Mouse (Mus musculus) stomach, postnatal 0 days (tissue): ENCODE results near the gene Ryr2. TPM values are rescaled to one million over a fixed set of nuclear protein-coding genes. Genes with fewer than 3 reads are reported as not detected.

ENCODE experiments used
- ATAC-seq: fragments of 200-750 bp; cut with Nextera tagmentation; 2 replicates; pipeline ENCODE4 v1.8.0; 2017; ENCODE audit not compliant: low FRiP score, low TSS enrichment
- DNase-seq: peaks from one replicate; pipeline ENCODE4 v3.0.0-alpha.2; 2016; ENCODE audit warnings: low spot score
- H3K27ac ChIP-seq: fragments of 300-500 bp; sonication (generic); replicated peaks from 2 replicates; pipeline ENCODE4 v1.5.1; 2014; ENCODE audit warnings: mild to moderate bottlenecking, control low read depth
- H3K27me3 ChIP-seq: fragments of 300-500 bp; sonication (generic); 2 replicates; pipeline ENCODE4 v1.6.1; 2014; ENCODE audit warnings: low read length; ENCODE audit not compliant: control insufficient read depth, insufficient read depth
- H3K36me3 ChIP-seq: fragments of 300-500 bp; sonication (generic); 2 replicates; pipeline ENCODE4 v1.6.1; 2014; ENCODE audit warnings: low read length, mixed read lengths; ENCODE audit not compliant: control insufficient read depth, insufficient read depth
- H3K4me1 ChIP-seq: fragments of 300-500 bp; sonication (generic); replicated peaks from 2 replicates; pipeline ENCODE4 v1.6.1; 2014; ENCODE audit warnings: antibody characterized with exemption; ENCODE audit not compliant: control insufficient read depth, insufficient read depth
- H3K4me2 ChIP-seq: fragments of 300-500 bp; sonication (generic); replicated peaks from 2 replicates; pipeline ENCODE4 v1.6.1; 2014; ENCODE audit warnings: low read depth, mild to moderate bottlenecking, control low read depth, moderate library complexity
- H3K4me3 ChIP-seq: fragments of 300-500 bp; sonication (generic); 2 replicates; pipeline ENCODE4 v1.5.1; 2014; ENCODE audit warnings: low read depth, low read length, control low read depth
- H3K9ac ChIP-seq: fragments of 300-500 bp; sonication (generic); 2 replicates; pipeline ENCODE4 v1.6.1; 2014; ENCODE audit warnings: mild to moderate bottlenecking, low read length, control low read depth, mixed read lengths
- H3K9me3 ChIP-seq: fragments of 300-500 bp; sonication (generic); 2 replicates; pipeline ENCODE4 v1.6.1; 2016; ENCODE audit warnings: low read length; ENCODE audit not compliant: control insufficient read depth
- CTCF ChIP-seq: IDR thresholded peaks from 2 replicates; pipeline ENCODE4 v1.5.1; 2016; ENCODE audit warnings: antibody characterized with exemption, low read depth, mild to moderate bottlenecking, moderate library complexity
- EP300 ChIP-seq: optimal IDR thresholded peaks from 2 replicates; pipeline ENCODE3; 2016; ENCODE audit warnings: antibody characterized with exemption
- WGBS: fragments of 180-500 bp; shearing (Covaris S2); extraction: QIAGEN DNeasy Blood & Tissue Kit; methylation state at CpG from one replicate; pipeline ENCODE4 v1.1.7; 2014; 5-methylcytosine and 5-hydroxymethylcytosine counted together
- polyA plus RNA-seq: library from polyadenylated mRNA; unstranded; fragments of >200 nt; fragmentation: Nextera tagmentation; extraction: Ambion mirVana; gene quantifications from 2 replicates; pipeline ENCODE4 v1.2.1, GENCODE M21; 2015

Ryr2 gene
- polyA plus RNA-seq, 1 experiment from 2014 or later: 0.61 TPM

DNA sequence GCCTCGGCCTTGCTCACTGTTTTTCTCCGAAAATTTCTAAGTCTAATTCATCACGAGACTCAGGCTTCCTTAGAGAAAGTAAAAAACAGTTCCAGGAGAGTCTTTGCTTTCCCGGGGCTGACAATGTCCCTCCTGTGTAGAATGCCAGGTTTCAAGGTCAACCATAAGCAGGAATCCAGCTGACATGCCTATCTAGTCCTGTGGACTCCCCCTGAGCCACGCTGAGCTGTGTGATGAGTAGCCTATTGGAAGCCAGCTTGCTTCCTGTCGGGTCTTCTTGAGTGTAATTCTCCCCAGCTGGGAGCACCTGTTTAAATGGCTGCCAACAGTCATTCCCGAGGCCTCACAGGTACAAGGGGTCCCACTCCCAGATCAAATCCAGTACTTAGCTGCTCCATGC is 34.2 kb downstream of the Ryr2 start:
- H3K4me2 ChIP-seq: no peak overlapping the region
- no peaks in the 10 kb centered on the region for H3K9me3 ChIP-seq
- no peak overlapping the region for H3K9ac ChIP-seq
- ATAC-seq (no peak), DNase-seq (no peak)
- H3K27me3 ChIP-seq: no peaks in the 10 kb centered on the region
- no peaks in the 10 kb centered on the region for H3K4me1 ChIP-seq
- 0 out of 2 replicates have a peak overlapping the region, but pooled peaks have one; percentile 8 for H3K27ac ChIP-seq
- no peak for TF ChIP-seq CTCF
- no peak for TF ChIP-seq EP300
- no peaks in the 10 kb centered on the region for H3K36me3 ChIP-seq
- 48% methylated on average over 7 of the region's 7 CpGs for WGBS
- no peak overlapping the region for H3K4me3 ChIP-seq

- H3K9me3 ChIP-seq: no peaks in the 10 kb centered on the region
- TF ChIP-seq EP300 (no peak), CTCF (no peak)
- no peak overlapping the region for H3K9ac ChIP-seq
- no peak overlapping the region for H3K4me2 ChIP-seq
- no peaks in the 10 kb centered on the region for H3K36me3 ChIP-seq
- no peak overlapping the region for H3K4me3 ChIP-seq
- H3K27me3 ChIP-seq: no peaks in the 10 kb centered on the region
- no peak for ATAC-seq
- H3K27ac ChIP-seq: no peak overlapping the region
- H3K4me1 ChIP-seq: no peaks in the 10 kb centered on the region
- no peak for DNase-seq
- 34% methylated on average over 3 of the region's 3 CpGs for WGBS
These were observed 34.6 kb downstream of the Ryr2 start for GRCm38 (mm10) chr13:12072112-12072511.

DNA sequence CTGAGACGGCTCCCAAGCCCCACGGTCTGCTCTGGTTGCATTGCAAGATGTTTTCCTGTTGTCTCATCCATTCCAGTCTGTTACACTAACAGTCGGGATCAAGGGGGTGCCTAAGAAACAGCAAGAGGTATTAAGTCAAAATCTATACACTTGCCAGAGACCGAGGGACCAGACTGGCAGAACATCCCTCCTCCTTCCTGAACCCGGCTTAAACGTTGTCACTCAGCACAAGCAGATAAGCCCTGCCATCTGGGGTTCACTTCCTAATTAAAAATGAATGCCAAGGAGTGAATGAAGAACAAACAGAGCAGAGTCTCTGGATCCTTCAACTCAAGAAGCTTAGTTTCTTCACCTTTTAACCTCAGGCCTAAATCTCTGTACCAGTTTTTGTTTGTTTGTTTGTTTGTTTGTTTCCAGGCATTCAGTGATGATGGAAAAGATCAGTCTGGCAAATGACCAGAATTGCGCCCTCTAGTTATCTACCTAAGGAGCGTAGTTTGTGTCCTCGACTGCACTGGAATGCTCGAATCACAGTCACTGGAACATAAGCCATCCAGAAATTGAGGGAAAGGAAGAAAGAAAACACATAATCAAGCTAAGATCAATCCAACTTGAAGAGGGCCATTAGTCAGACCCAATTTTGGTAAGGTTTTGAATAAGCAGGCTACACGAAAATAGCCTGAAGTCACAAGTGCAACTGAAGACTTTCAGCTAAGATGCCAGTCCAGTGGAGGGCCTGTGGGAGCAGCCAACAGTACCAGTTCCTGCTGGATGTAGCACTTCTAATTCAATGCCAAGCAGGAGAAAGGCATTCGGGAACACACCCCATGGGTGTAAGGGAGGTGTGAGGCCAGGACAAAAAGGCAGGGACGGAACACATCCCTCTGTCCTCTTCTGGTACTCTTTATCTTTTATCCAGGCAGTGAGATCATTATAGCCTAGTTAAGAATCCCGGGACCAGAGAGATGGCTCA is 36.3 kb downstream of the Ryr2 start:
- DNase-seq: no peak
- ATAC-seq: no peak
- Histone ChIP-seq H3K27ac (no peak overlapping the region), H3K9ac (no peak overlapping the region), H3K27me3 (no peaks in the 10 kb centered on the region), H3K4me3 (no peak overlapping the region), H3K9me3 (no peaks in the 10 kb centered on the region), H3K4me2 (no peak overlapping the region), H3K4me1 (no peaks in the 10 kb centered on the region), H3K36me3 (no peaks in the 10 kb centered on the region)
- TF ChIP-seq EP300: no peak
- no peak for TF ChIP-seq CTCF
- WGBS: 74% methylated on average over 14 of the region's 14 CpGs

DNA sequence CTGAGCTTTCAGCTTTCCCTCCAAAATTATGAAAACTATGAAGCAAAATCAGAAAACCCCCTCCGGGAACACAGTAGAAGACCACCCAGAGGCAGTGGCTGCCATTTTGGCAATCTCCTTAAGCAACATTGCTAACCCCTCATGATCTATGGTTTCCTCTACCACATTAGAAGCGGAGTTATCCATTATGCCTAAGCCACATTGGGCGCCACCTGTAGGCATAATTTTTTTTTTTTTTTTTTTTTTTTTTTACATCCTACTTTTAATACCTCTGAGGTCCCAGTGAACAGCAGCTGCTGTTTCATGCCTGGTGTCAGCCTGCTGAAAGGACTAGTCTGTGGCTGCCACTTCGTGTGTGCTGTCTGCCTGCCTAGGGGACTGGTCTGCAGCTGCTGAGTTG is 42.2 kb downstream of the Ryr2 start:
- ATAC-seq (no peak), DNase-seq (no peak)
- Histone ChIP-seq H3K4me3 (no peak overlapping the region), H3K27me3 (no peaks in the 10 kb centered on the region), H3K9ac (no peak overlapping the region), H3K9me3 (no peaks in the 10 kb centered on the region), H3K27ac (no peak overlapping the region), H3K4me2 (no peak overlapping the region), H3K4me1 (no peaks in the 10 kb centered on the region), H3K36me3 (no peaks in the 10 kb centered on the region)
- no peak for TF ChIP-seq CTCF
- TF ChIP-seq EP300: no peak
- WGBS: 73% methylated on average over 4 of the region's 4 CpGs

DNA sequence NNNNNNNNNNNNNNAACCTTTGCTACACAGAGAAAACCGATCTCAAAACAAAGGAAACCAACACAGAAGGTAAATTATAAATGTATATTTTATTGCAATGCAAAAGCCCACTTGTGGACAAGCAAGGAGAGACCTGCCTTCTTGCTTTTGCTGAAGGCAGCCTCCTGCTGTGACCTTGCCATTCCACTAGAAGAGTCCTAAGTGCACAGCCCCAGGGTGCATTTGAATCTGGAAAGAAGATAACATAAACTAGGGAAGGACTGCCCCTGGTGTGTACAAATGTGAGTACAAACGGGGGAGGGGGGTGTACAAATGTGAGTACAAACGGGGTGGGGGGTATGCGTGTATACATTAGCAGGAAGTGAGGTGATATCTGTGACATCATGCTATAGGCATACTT is 43.2 kb downstream of the Ryr2 start:
- H3K9ac ChIP-seq: no peak overlapping the region
- no peak overlapping the region for H3K27ac ChIP-seq
- no peaks in the 10 kb centered on the region for H3K27me3 ChIP-seq
- no peaks in the 10 kb centered on the region for H3K36me3 ChIP-seq
- H3K4me2 ChIP-seq: no peak overlapping the region
- ATAC-seq: no peak
- DNase-seq: no peak
- H3K9me3 ChIP-seq: no peaks in the 10 kb centered on the region
- no peak for TF ChIP-seq CTCF
- no peak for TF ChIP-seq EP300
- no peak overlapping the region for H3K4me3 ChIP-seq
- 54% methylated on average over 4 of the region's 4 CpGs for WGBS
- H3K4me1 ChIP-seq: no peaks in the 10 kb centered on the region

- DNase-seq (no peak), ATAC-seq (no peak)
- Histone ChIP-seq H3K4me3 (no peak overlapping the region), H3K4me1 (no peaks in the 10 kb centered on the region), H3K27me3 (no peaks in the 10 kb centered on the region), H3K9ac (no peak overlapping the region), H3K9me3 (no peaks in the 10 kb centered on the region), H3K27ac (no peak overlapping the region), H3K36me3 (no peaks in the 10 kb centered on the region), H3K4me2 (no peak overlapping the region)
- 47% methylated on average over 8 of the region's 8 CpGs for WGBS
- TF ChIP-seq EP300: no peak
- TF ChIP-seq CTCF: peak; percentile 60
These were observed 49.4 kb downstream of the Ryr2 start for GRCm38 (mm10) chr13:12057357-12057771.
